Mouse (Mus musculus) cerebellum, postnatal 25 days (tissue): ENCODE measurements at regions not wholly inside any gene's neighbourhood (a gene's known extent, or its start where the extent isn't known, plus 50 kb on each side); places are given as distances from the start of the nearest gene placed in this dataset.

Experiments used
- DNase-seq, 2 experiments: peaks; one replicate each; pipeline ENCODE4 v3.0.0; 2021; ENCODE audit warnings: mixed read lengths in 2 of 2

DNA sequence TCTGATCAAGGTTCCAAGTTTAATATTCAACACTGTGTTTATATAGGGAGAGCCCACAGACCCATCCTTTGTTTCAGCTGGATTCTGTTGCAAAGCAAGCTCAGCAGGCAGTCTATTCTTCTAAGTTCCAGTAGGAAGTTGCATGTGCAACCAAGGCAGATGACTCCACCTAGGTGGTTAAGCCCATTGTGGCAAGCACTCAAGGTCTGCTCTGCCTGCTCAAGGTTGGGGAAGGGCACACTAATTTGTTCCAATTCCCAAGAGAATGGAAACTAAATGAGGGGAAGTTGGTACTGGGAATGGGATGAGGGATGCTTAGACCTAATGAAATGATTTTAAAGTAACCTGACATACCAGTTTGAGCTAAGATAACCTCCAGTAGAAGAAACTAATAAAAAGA, 437.3 kb downstream of the 1810013L24Rik start:
- no peak for DNase-seq

- no peak for DNase-seq
These were observed 440.2 kb downstream of the 1810013L24Rik start for GRCm38 (mm10) chr16:9270099-9270498.

- no peak for DNase-seq
These were observed 440.8 kb downstream of the 1810013L24Rik start for GRCm38 (mm10) chr16:9270671-9271070.

- no peak for DNase-seq
These were observed 443.9 kb downstream of the 1810013L24Rik start for GRCm38 (mm10) chr16:9273751-9274300.

- DNase-seq: no peak
These were observed 444.7 kb downstream of the 1810013L24Rik start for GRCm38 (mm10) chr16:9274583-9275100.

DNA sequence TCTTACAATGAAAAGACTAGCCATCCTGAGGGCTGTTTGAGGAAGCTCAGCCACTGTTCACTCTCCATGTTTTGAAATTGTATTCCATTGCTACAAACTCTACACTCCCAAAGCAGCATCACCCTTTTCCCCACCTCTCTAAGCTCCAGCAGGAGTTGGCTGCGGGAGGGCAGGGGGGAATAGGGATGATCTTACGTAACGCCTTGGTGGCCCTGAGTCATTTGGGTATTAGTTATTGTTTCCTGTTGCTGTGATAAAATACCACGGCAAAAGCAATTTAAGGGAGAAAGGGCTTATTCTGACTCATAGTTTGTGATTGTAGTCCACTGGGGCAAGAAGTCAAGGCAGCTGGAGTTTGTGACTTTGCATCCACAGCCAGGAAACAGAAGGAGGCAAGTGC, 445.5 kb downstream of the 1810013L24Rik start:
- no peak for DNase-seq

- no peak for DNase-seq
These were observed 447.2 kb downstream of the 1810013L24Rik start for GRCm38 (mm10) chr16:9277064-9277463.

DNA sequence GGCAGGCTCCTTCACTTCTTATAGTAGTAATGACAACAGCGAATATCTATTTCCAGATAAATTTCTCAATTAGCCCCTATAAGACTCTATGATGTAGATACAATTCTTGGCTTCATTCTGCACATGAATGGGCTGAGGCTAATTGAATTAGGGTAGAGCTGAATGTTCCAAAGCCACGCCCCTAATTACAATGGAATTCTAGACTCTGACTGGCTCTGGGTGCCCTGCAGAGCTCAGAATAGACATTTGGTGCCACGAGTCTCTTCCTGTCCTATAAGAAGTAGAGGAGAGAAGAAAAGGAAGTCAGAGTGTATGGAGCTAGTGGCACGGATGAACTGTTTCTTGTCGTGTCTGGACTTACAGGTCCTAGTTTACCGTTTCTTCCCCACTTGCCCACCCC, 449.8 kb downstream of the 1810013L24Rik start:
- DNase-seq: no peak

DNA sequence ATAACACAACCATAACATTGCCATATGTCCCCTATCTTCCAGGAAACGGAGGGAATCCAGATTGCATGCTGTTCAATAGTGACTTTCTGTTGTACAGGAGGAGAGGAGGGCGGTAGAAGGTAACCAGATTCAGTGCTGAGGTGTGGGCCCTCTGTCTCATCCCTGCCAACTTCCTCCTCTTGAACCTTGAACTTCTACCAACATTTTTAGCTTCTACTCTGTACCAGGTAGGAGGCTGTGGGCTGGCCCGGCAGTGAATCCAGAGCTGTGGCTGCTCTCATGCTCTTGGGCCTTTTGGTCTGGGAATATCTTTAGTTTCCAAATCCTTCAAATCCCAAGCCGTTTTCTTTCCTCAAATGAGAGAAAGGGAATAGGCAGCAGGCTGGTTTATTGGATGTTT, 450.5 kb downstream of the 1810013L24Rik start:
- no peak for DNase-seq

GRCm38 (mm10) chr16:9280931-9281330, 451.0 kb downstream of the 1810013L24Rik start:
- DNase-seq: peak; percentile 6 to 25

DNA sequence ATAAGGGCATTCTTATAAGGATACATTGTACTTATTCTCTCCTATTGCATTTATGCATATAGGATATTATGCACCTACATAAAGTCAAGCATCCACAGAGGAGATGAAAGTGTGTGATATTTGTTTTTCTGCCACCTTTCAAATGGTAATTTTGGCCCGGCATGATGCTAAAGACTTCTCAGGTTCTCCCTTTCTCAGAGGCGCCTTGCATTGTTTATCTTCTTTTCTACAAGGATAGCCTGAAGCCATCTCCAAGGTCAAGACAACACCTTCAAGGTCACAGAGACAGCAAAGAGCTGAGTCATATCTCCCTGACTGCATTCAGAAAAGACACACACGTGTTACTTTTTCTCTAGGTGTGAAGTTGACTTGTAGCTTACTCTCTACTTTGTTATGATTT, 454.5 kb downstream of the 1810013L24Rik start:
- no peak for DNase-seq

DNA sequence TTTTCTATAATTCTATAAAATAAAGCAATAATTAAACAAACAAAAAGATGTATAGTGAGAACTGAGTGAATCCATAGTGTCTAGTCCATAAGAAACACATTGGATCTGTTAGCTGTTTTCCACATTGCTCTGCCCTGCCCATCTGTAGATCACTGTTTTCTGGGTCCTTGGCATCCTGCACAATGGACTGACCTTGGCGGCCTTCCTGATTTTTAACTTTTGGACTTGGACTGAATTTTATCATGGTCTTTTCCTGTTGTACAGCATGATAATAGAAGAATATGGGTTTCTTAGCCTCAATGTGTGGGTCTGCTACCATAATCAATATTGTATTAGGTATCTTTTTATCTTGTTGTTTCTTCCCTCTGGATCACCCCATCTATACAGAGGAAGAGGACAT, 456.0 kb downstream of the 1810013L24Rik start:
- DNase-seq: no peak

GRCm38 (mm10) chr16:9287557-9287956, 457.7 kb downstream of the 1810013L24Rik start:
- no peak for DNase-seq

DNA sequence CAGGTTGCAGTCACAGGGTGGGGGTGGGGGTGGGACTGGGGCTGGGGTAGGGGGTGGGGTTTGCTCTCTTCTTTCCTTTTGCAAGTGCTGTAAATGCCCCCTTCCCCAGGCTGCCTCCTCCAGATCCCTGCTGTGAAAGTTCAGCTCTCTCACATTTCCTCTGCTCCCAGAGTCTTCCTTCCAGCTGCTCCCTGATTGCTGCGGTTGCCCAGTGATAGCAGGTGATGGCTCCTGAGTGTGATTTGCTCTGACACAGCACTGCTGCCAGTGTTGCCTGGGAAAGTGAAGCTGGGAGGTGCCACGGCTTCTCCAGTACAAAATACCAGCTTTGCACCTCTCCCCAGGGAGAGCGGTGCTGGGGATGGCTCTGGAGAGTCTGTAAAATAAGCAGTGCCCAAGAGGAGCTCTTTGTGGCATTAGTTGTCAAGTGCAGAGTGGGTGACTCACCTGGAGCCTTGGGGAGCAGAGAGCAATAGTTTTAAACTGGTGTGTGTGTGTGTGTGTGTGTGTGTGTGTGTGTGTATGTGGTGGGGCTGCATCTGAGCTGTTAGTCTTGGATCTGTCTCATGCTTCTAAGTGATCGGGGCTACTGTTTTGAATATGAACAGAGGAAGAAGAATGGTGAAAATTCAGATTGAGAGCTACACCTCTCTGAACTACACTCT, 461.6 kb downstream of the 1810013L24Rik start:
- DNase-seq: no peak

DNA sequence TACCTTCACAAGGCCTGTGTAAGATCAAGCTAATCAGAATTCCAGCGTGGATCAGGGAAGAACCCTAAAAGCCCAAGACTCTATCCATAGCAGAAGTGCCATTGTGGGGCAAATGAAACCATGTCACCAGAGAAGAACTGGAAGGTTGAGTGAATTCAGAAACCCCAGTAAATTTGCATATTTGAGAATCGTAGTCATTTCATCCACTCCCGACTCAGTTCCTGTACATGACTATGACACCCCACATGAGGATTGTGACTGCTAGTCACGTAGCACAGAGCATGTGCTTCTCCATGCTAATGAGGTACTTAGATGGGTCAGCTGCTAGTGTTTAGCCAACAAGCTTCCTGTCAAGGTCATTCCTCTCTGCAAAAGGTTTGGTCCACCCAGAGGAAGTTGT, 473.2 kb downstream of the 1810013L24Rik start:
- no peak for DNase-seq

DNA sequence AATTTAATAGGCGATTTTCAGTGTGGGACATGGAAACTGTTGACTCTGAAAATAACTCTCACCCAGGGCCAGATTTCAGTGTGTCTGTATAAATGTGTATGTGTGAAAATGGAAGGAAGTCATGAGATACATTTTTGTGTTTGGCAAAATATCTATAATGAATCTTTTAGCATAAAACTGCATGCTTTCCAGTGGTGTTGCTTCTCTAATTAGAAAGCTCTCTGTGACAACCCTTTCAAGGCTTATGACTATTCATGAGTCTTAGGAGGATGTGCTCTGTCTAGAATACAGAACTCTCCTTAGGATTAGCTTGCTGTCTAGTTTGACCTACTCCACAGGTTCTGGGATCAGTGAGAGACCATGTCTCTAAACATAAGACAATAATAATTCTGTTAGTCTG, 474.2 kb downstream of the 1810013L24Rik start:
- DNase-seq: no peak

DNA sequence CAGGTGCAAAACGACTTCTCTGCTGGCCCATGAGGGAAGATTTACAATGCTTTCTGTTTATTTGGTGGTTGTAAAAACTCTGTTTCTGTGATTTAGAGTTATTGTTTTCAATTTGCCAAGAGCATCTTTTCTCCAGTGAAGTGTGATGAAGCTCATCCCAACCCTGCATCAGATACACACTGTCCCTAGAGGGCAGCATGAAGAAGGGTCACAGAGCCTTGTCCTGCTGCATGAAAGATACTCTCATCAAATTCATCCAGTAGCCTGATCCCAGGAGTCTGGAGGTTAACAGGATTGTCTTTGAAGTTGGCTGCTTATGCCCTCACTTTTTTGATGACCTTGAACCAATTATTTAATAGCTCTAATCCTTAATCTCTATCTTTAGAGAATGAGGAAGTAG, 480.8 kb downstream of the 1810013L24Rik start:
- DNase-seq: peak in 1 of 2 experiments; percentile 14

- peak in 1 of 2 experiments; percentile 3 for DNase-seq
These were observed 505.7 kb downstream of the 1810013L24Rik start for GRCm38 (mm10) chr16:9335626-9336025.

GRCm38 (mm10) chr16:9336063-9336462, 506.2 kb downstream of the 1810013L24Rik start:
- peak in 1 of 2 experiments; percentile 4 for DNase-seq

DNA sequence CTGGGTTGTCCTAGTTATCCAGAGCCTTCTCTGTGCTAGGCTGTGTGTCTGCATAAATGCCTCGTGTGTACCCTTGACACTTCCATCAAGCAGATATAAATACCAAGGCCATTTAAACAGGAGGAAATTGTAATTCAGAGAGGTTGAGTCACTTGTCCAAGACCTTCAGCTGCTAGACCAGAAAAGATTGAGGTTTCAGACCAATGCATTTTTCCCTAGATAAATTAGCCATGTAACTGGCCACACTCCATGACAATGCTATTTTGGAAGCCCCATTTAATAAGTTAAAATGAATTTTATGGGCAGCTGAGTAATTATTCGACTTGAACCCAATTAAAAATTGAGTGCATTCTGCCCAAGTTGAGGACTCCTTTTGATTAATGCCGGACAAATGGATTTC, 509.6 kb downstream of the 1810013L24Rik start:
- no peak for DNase-seq

DNA sequence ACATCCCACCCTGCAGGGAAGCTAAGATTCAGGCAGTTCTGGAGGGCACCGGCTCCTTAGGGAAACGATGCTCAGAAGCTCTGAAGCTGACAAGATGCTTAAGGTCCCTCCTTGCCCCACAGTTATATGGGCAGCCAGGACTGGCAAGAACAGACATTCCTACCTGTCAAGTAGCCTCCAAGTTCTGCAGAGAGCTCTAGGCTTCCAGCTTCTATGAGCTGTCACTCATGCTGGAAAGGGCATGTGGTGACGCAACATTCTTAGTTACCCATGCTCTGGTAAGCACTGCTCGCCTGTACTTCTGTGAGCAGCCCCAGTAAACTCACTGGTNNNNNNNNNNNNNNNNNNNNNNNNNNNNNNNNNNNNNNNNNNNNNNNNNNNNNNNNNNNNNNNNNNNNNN, 511.3 kb downstream of the 1810013L24Rik start:
- DNase-seq: no peak

GRCm38 (mm10) chr16:9353811-9354210, 523.9 kb downstream of the 1810013L24Rik start:
- DNase-seq: no peak

DNA sequence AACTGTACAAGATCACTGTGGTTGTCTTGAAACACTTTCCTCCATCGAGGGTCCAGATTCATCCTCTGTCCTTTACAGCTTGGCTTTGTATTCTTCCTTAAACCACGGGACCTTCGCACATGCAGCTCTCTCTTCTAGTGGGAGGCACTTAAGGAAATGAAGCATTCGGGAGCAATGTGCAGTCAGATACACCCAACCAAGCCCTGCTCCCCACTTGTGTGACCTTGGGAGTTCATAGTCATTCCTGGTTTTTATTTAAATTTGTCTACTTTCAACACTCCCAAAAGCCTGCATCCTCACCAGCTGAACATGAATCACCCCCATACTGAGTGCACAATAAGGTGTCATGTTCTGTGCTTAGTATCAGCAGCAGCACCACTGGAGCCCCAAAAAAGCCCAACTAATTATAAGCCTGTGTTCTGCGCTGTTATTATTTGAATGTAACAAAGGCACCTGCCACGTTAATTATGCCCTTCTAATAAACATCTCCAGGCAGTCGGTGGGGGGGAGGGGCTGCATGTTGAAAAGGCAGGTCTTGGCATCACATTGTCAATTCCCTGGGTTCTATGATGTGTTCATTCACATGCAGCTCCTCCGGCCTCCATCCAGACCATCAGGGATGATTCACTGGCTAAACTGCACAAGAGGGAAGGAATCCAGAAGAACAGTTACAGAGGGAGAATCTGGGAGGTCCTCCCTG, 524.6 kb downstream of the 1810013L24Rik start:
- DNase-seq: no peak

DNA sequence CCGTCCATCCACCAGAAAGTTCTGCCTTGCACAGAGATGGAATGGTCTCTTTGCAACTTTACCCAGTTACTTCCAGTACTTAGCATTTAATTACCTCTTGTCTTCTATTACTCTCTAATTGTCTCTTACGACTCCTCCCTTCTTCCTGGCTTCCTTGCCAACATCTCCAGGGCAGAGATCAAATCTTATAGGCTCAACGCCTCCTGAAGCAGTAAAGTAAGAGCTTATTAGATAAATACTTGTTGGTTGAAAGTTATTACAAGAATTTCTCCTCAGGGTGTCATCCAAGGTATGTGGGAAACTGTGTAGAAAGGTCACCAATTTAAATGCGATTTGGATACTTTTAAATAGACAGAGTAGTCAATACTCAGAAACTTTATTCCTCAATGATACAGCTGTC, 528.8 kb downstream of the 1810013L24Rik start:
- DNase-seq: no peak
